Mouse (Mus musculus) forebrain, embryonic 10.5 days (tissue): Measurements from ENCODE around the gene Vwa8. TPM values are rescaled to one million over a fixed set of nuclear protein-coding genes. Genes with fewer than 3 reads are reported as not detected.
A peak's percentile ranks its signal among the peaks of the same experiment; 100 is the strongest.

Experiments
- DNase-seq: peaks from one replicate; pipeline ENCODE4 v3.0.0-alpha.2; 2017; ENCODE audit warnings: low spot score; ENCODE audit errors: extremely low spot score
- H3K27ac ChIP-seq: fragments of 300-500 bp; sonication (generic); 2 replicates; pipeline ENCODE4 v1.5.1; 2016; ENCODE audit warnings: mild to moderate bottlenecking
- H3K27me3 ChIP-seq: fragments of 300-500 bp; sonication (generic); 2 replicates; pipeline ENCODE4 v1.6.1; 2016; ENCODE audit warnings: mild to moderate bottlenecking; ENCODE audit not compliant: poor library complexity, severe bottlenecking
- H3K36me3 ChIP-seq: fragments of 300-500 bp; sonication (generic); replicated peaks from 2 replicates; pipeline ENCODE4 v1.6.1; 2016; ENCODE audit warnings: mild to moderate bottlenecking, moderate library complexity
- H3K4me1 ChIP-seq: fragments of 300-500 bp; sonication (generic); 2 replicates; pipeline ENCODE4 v1.6.1; 2016
- H3K4me3 ChIP-seq: fragments of 300-500 bp; sonication (generic); 2 replicates; pipeline ENCODE4 v1.5.1; 2016; ENCODE audit warnings: mild to moderate bottlenecking, moderate library complexity
- H3K9me3 ChIP-seq: fragments of 300-500 bp; sonication (generic); 2 replicates; pipeline ENCODE4 v1.6.1; 2016; ENCODE audit warnings: mild to moderate bottlenecking, moderate library complexity
- WGBS: fragments of 180-500 bp; shearing (Covaris S2); methylation state at CpG from one replicate; pipeline ENCODE4 v1.1.7; 2016; 5-methylcytosine and 5-hydroxymethylcytosine counted together
- polyA plus RNA-seq: library from polyadenylated mRNA; unstranded; fragments of >200 nt; fragmentation: Nextera tagmentation; extraction: Ambion mirVana; gene quantifications from 2 replicates; pipeline ENCODE4 v1.2.1, GENCODE M21; 2016

The Vwa8 gene
- polyA plus RNA-seq, 1 experiment from 2014 or later = 7.8 TPM

DNA sequence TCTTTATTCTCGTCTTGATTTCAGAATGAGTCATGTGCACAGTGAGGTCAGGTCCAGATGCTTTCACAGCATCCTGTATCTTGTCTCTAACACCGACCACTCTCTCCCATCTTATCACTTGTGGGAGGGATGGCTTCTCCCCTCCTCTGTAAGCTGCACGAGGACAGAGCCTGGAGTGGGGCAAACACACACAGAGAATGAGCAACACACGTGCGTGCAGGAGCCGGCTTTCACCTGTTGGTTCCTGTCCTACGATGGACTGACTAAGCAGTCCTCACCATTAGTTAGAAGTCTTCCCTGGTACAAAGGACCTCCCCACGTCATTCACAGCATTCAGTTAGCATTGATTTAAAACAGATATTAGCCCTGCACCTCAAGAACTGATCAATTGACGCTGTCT, 312.9 kb downstream of the Vwa8 start:
- WGBS = 91% methylated on average over 9 of the region's 9 CpGs
- H3K9me3 ChIP-seq = no peaks in the 10 kb centered on the region
- H3K27ac ChIP-seq = no peak overlapping the region
- DNase-seq = no peak
- no peak overlapping the region for H3K4me3 ChIP-seq
- H3K4me1 ChIP-seq = peaks cover 18% of the 10 kb centered on the region
- H3K27me3 ChIP-seq = no peaks in the 10 kb centered on the region
- H3K36me3 ChIP-seq = no peaks in the 10 kb centered on the region

- H3K27ac ChIP-seq = no peak overlapping the region
- peaks cover 11% of the 10 kb centered on the region for H3K4me1 ChIP-seq
- H3K36me3 ChIP-seq = no peaks in the 10 kb centered on the region
- no peak for DNase-seq
- no peaks in the 10 kb centered on the region for H3K27me3 ChIP-seq
- no peak overlapping the region for H3K4me3 ChIP-seq
- 68% methylated on average over 9 of the region's 9 CpGs for WGBS
- no peaks in the 10 kb centered on the region for H3K9me3 ChIP-seq
These were observed 313.8 kb downstream of the Vwa8 start for GRCm38 (mm10) chr14:79162678-79163077.

DNA sequence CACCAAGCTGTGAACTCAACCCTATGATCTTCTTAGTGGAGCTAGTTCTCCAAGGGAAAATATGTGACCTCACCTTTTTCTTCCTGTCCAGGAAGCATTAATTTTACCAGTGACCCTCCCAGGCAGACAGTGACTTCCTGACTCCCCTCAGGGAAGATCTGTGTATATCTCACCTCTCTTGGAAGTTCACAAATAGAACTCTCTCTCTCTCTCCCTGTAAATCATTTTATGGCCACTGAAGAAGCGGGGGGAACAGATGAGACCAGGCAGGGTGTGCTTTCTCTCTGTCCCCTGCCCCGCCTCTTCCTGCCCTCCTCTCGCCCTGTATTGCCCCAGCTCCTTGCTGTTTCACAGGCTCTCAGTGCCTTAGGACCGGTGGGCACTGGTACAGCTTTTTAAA, 315.5 kb downstream of the Vwa8 start:
- Histone ChIP-seq H3K4me1 (peaks cover 7% of the 10 kb centered on the region; the same call in 1 of the 2 replicates), H3K27me3 (no peaks in the 10 kb centered on the region), H3K4me3 (no peak overlapping the region), H3K9me3 (no peaks in the 10 kb centered on the region), H3K36me3 (no peaks in the 10 kb centered on the region), H3K27ac (no peak overlapping the region)
- 88% methylated on average over 4 of the region's 4 CpGs for WGBS
- DNase-seq = no peak

DNA sequence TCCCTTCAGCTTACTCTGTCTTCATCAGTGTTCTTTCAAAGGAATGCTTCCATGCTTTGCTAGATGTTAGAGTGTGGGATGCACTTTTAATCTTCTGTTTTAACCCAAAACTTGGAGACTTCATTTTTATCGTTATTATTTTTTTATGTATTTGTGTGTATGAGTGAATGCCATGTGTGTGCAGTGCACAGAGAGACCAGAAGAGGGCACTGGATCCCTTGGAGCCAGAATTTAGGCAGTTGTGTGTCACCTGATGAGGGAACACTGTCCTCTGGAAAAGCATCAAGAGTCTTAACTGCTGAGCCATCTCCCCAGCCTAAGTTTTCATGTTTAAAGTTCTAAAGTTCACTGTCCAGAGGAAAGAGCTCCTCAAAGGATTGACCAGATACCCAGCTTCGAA, 316.1 kb downstream of the Vwa8 start:
- DNase-seq = no peak
- Histone ChIP-seq H3K27ac (no peak overlapping the region), H3K4me1 (peaks cover 7% of the 10 kb centered on the region; the same call in 1 of the 2 replicates), H3K9me3 (no peaks in the 10 kb centered on the region), H3K4me3 (no peak overlapping the region), H3K36me3 (no peaks in the 10 kb centered on the region), H3K27me3 (no peaks in the 10 kb centered on the region)
- 95% methylated on average over 2 of the region's 2 CpGs for WGBS

- H3K36me3 ChIP-seq = peaks cover 16% of the 10 kb centered on the region
- no peak for DNase-seq
- H3K9me3 ChIP-seq = peaks cover 9% of the 10 kb centered on the region; the same call in 1 of the 2 replicates
- peaks cover 2% of the 10 kb centered on the region for H3K4me1 ChIP-seq
- no peak overlapping the region for H3K4me3 ChIP-seq
- H3K27ac ChIP-seq = no peak overlapping the region
- WGBS = 91% methylated on average over 4 of the region's 4 CpGs
- no peaks in the 10 kb centered on the region for H3K27me3 ChIP-seq
These were observed 325.7 kb downstream of the Vwa8 start for GRCm38 (mm10) chr14:79174526-79174925.

GRCm38 (mm10) chr14:79177754-79178153, 328.9 kb downstream of the Vwa8 start:
- H3K4me1 ChIP-seq = peaks cover 12% of the 10 kb centered on the region
- WGBS = 93% methylated on average over 7 of the region's 7 CpGs
- peaks cover 16% of the 10 kb centered on the region for H3K36me3 ChIP-seq
- DNase-seq = no peak
- no peak overlapping the region for H3K4me3 ChIP-seq
- no peak overlapping the region for H3K27ac ChIP-seq
- H3K27me3 ChIP-seq = no peaks in the 10 kb centered on the region
- H3K9me3 ChIP-seq = peaks cover 9% of the 10 kb centered on the region; the same call in 1 of the 2 replicates

DNA sequence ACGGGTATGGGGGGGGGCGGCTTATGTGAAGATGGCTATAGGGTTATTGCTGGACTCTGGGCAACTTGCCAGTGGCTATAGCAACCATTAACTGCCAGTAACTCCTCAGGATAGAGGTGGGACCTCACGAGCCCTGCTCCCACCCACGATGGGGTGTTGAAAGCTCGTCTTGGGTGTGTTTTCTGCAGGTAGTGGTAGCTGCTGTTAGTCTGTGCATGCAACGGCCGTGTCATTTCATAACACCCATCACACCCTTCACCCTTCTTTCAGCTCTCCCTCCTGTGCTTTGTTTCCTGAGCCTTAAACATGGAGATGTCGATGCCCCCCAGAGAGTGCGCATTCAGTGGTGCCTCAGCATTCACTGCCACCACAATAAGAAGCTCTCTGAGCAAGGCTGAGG, 329.4 kb downstream of the Vwa8 start:
- Histone ChIP-seq H3K9me3 (peaks cover 9% of the 10 kb centered on the region; the same call in 1 of the 2 replicates), H3K27me3 (no peaks in the 10 kb centered on the region), H3K4me1 (peaks cover 12% of the 10 kb centered on the region), H3K27ac (no peak overlapping the region), H3K36me3 (peaks cover 16% of the 10 kb centered on the region), H3K4me3 (no peak overlapping the region)
- WGBS = 92% methylated on average over 9 of the region's 9 CpGs
- DNase-seq = no peak

- Histone ChIP-seq H3K9me3 (peaks cover 6% of the 10 kb centered on the region; the same call in 1 of the 2 replicates), H3K4me3 (no peak overlapping the region), H3K27ac (peak overlapping the region; percentile 56), H3K36me3 (peaks cover 7% of the 10 kb centered on the region), H3K27me3 (no peaks in the 10 kb centered on the region), H3K4me1 (peaks cover 12% of the 10 kb centered on the region)
- no peak for DNase-seq
- 83% methylated on average over 12 of the region's 12 CpGs for WGBS
These were observed 331.4 kb downstream of the Vwa8 start for GRCm38 (mm10) chr14:79180078-79180730.

DNA sequence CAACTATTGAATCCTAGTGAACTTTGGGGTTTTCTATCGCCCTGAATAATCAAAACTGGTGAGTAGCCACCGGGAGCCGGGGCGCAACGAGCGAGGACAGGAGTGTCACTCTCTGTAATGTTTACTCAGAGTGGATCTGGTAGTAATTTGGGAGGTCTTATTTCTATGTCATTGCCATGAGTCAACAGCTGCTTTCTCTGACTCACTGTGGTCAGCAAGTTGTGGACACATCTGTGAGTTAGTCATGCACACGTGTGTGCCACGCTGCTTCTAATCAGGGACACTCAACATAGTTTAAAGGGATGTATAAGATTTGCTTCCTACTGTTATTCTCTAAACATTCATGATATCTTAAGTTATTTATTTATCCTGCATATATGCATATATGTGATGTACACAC, 332.9 kb downstream of the Vwa8 start:
- Histone ChIP-seq H3K4me1 (peaks cover 12% of the 10 kb centered on the region), H3K4me3 (no peak overlapping the region), H3K27ac (no peak overlapping the region), H3K36me3 (peaks cover 6% of the 10 kb centered on the region), H3K27me3 (no peaks in the 10 kb centered on the region), H3K9me3 (peaks cover 5% of the 10 kb centered on the region; the same call in 1 of the 2 replicates)
- no peak for DNase-seq
- 91% methylated on average over 8 of the region's 8 CpGs for WGBS

GRCm38 (mm10) chr14:79182801-79183200, 333.9 kb downstream of the Vwa8 start:
- Histone ChIP-seq H3K4me3 (no peak overlapping the region), H3K27ac (no peak overlapping the region)
- no peak for DNase-seq

GRCm38 (mm10) chr14:79183261-79183660, 334.4 kb downstream of the Vwa8 start:
- Histone ChIP-seq H3K9me3 (peaks cover 8% of the 10 kb centered on the region; the same call in 1 of the 2 replicates), H3K4me1 (peaks cover 12% of the 10 kb centered on the region), H3K27me3 (no peaks in the 10 kb centered on the region), H3K27ac (peak overlapping the region; percentile 36; the same call in 1 of the 2 replicates), H3K4me3 (no peak overlapping the region), H3K36me3 (peaks cover 8% of the 10 kb centered on the region)
- WGBS = 92% methylated on average over 7 of the region's 7 CpGs
- no peak for DNase-seq

More at GRCm38 (mm10) chr14:79182801-79183200, 333.9 kb downstream of the Vwa8 start:
- WGBS = 95% methylated on average over 15 of the region's 15 CpGs
- Histone ChIP-seq H3K27me3 (no peaks in the 10 kb centered on the region), H3K4me1 (peaks cover 12% of the 10 kb centered on the region), H3K36me3 (peaks cover 8% of the 10 kb centered on the region), H3K9me3 (peaks cover 8% of the 10 kb centered on the region; the same call in 1 of the 2 replicates)

GRCm38 (mm10) chr14:79184071-79184470, 335.2 kb downstream of the Vwa8 start:
- Histone ChIP-seq H3K27me3 (no peaks in the 10 kb centered on the region), H3K4me3 (no peak overlapping the region), H3K9me3 (peaks cover 8% of the 10 kb centered on the region; the same call in 1 of the 2 replicates), H3K27ac (0 out of 2 replicates have a peak overlapping the region, but pooled peaks have one; percentile 6), H3K4me1 (peaks cover 12% of the 10 kb centered on the region), H3K36me3 (peaks cover 8% of the 10 kb centered on the region)
- 90% methylated on average over 10 of the region's 10 CpGs for WGBS
- DNase-seq = no peak

GRCm38 (mm10) chr14:79185018-79185685, 336.3 kb downstream of the Vwa8 start:
- no peak overlapping the region for H3K4me3 ChIP-seq
- DNase-seq = no peak
- H3K4me1 ChIP-seq = peaks cover 4% of the 10 kb centered on the region
- H3K27ac ChIP-seq = peak overlapping the region; percentile 68
- 90% methylated on average over 11 of the region's 11 CpGs for WGBS
- peaks cover 8% of the 10 kb centered on the region for H3K36me3 ChIP-seq
- H3K27me3 ChIP-seq = no peaks in the 10 kb centered on the region
- H3K9me3 ChIP-seq = peaks cover 8% of the 10 kb centered on the region; the same call in 1 of the 2 replicates
